Mouse (Mus musculus) lung, adult 18-20 months (tissue): ENCODE results near the gene Gstm2.

Experiments used
- DNase-seq, 2 experiments: peaks; one replicate each; pipeline ENCODE4 v3.0.0; 2022; ENCODE audit warnings: mixed read lengths in 2 of 2

Gstm2 gene

GRCm38 (mm10) chr3:107940524-107940923 lies 45.7 kb downstream of the Gstm2 start:
- DNase-seq, result no peak

- DNase-seq, result no peak
Measured at GRCm38 (mm10) chr3:107939830-107940229, 46.4 kb downstream of the Gstm2 start.

GRCm38 (mm10) chr3:107939403-107939802 lies 46.9 kb downstream of the Gstm2 start:
- peak; percentile 79 to 86 for DNase-seq

DNA sequence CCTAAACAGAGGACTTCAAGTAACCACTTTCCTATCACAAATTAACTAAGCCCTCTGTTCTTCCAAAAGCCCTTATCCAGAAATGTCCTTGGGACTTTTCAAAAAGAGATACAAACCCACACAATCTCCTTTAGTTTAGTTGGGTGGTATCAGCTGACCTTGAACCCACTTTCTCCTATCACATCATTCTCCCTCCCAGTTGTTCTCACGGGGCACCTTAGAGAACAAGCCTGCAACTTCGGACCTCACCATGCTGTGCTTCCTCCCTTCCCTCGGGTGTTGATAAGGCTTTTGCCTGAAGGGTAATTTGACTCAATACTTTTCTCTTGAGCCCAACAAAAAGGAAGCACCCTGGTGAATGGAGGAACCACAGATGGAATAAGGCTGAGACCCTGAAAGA lies 50.4 kb downstream of the Gstm2 start:
- DNase-seq, result no peak

- no peak for DNase-seq
Measured at GRCm38 (mm10) chr3:107935268-107935667, 51.0 kb downstream of the Gstm2 start.

GRCm38 (mm10) chr3:107932128-107932527 lies 54.1 kb downstream of the Gstm2 start:
- no peak for DNase-seq
